Mouse (Mus musculus) megakaryocyte, adult 5-6 weeks (primary cell): ENCODE data around the gene Mesd. TPM values are rescaled to one million over a fixed set of nuclear protein-coding genes. Genes with fewer than 3 reads are reported as not detected.
"Not testable (repeated sequence)": the region's sequence is repeated elsewhere in the genome, so short reads cannot be mapped to it uniquely, and the experiment has no call there.

Source experiments
- ATAC-seq: 2 replicates; pipeline ENCODE4 v1.8.0; 2016; ENCODE audit warnings: mild to moderate bottlenecking, inconsistent platforms; ENCODE audit not compliant: poor library complexity, severe bottlenecking
- total RNA-seq, 2 experiments: library from RNA; stranded (forward) in 1 of 2; stranded (reverse) in 1 of 2; fragments of 153-499, 151-499 nt in 1 of 2; fragments of 221-1000, 200-1000 nt in 1 of 2; gene quantifications; 2 replicates each; pipeline versions ENCODE4 v1.2.3 to v1.2.4; 2015 to 2017

The Mesd gene
- total RNA-seq, 2 experiments from 2014 or later = 16.9 to 24.3 TPM

DNA sequence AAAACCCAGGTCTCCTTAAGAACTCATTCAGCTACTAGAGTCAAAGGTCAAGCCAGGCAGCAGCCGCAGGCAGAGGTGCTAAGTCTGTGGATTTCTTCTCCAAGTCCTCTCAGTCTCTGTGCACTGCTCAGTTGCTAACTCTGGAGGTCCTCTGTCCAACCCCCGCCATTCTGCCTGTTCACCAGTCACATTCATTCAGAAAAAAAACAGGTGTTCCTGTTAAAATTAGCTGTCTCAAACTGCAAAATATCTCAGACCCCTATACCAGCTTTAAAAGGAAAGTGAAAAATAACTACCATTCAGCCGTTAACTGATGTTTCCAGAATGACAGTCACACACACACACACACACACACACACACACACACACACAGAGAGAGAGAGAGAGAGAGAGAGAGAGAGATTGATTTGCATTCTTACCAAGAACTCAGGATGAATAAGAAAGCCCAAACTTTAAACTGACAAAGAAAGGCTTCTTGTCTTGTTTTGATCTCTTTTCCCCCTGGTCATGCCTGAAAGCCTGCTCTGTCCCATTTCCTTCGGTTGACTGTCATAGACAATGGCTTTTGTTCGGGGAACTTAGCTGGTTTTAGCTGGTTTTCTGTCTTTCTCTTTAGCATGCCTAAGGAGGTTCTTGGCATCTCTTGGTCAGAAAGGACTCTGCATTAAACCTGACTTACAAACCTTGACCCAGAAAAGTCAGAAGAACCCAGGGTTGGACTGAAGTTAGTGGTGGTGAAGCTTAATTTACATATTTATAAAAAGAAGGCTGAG is 5.4 kb upstream of the Mesd start:
- ATAC-seq = no peak

DNA sequence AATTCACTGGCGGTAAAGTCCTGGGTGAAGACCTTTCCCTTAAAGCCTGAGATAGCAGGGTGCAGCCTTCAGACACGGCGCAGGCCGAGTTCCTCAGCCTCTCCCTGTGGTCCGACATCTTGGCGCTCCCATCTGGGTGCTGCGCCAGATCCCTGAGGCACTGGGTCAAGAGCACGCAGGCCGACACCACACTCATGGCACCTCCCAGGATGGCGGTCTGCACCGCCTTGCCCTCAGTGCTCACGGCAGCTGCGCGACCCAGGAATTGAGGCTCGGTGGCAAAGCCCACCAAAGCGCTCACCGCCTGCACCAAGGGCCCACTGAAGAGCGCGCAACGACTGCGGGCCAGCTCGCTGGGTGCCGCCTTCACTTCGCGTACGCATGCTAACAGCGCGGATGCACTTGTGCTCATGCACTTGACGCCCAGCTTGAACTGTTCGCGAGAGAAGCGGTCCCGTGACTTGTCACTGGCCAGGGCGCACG is 2.1 kb upstream of the Mesd start:
- no peak for ATAC-seq

DNA sequence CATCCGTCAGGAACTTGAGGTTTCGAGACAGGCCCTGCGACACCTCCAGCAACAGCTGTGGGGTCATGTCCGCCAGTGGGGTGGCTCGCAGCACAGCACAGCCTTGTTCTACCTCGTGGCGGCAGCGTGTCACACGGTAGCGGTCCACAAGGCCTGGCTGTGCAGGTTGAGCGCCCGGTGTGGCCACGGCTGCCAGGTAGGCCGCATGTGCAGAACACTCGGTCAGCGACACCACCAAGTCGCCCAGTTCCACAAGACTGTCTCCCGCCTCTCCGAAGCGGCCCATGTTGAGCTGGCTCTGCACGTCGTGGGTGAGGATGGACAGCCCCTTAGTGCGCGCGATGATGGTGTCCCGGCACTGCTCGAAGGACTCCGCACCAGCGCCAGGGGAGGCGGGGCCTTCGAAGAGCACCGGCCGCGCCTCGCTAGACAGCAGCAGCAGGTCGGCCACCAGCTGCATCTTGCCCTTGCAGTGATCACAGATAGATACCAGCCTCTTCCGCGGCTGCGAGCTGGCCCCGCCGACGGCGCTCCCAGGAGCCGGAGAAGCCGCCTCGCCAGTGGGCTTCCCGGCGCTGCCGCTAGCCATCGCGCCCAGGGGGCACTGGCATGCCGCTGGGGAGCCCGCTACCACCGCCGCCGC is 1.5 kb upstream of the Mesd start:
- 0 out of 2 replicates have a peak, but pooled peaks have one; percentile 7 for ATAC-seq

DNA sequence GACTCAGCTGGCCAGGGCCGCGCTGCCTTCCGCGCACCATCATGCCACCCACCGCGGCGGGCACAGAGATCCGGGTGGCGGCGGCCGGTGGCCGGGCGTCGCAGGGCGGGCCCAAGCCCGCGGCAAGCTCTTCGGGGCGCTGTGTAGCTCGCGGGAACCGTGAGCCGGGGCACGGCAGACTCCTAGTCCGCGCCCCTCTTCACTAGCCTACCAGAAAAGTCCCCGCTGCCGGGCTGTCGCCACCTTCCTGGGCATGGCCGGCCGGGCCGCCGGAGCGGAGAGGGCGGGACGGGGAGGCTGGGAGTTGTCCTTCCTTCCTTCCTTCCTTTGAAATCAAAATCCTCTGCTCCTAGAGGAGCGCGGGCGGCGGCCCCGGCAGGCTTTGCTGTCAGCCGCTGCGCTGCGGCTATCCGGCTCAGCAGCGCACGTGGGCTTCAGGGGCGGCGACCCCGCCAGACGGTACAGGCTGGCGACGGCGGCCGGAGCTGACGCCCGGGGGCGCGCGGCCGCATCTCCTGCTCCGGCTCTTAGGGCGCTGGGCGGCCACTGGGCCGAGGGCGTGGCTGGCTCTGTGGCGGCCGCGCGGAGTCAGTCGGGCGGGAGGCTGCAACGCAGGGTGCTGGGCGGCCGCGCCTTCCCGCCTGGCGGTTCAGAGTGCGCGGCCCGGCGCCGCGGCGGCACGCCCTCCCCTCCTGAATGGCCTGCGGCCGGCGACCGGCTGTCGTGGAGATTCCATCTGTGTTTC is 818 bp upstream of the Mesd start:
- ATAC-seq = peak; percentile 64

DNA sequence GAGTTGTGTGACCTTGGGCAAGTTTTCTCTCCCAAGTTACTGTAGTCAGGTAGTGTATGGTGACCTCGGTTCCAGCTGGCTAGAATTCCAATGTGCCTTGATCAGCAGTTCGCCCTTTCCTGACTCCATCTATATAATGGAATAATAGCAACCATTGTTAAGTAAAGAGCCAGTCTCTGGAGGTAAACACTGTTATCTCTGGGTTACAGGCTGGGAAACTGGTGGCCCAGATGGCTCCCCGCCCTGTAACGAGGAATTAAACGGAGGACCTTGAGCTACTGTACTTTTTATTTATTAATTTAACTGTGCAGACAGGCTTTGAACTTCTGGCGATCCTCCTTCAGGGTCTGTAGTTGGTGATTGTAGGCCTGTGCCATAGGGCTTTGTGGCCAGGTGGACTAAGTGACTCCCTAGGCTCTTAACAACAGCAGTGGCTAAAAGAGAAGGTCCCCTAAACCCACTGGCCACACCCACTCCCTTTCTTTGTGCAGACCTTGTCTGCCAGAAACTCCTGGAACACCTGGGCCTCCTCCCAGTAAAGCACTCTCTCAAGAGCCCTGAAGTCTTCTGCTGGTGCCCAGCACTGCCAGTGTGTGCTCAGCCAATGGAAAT is 761 bp downstream of the Mesd start:
- no peak for ATAC-seq

DNA sequence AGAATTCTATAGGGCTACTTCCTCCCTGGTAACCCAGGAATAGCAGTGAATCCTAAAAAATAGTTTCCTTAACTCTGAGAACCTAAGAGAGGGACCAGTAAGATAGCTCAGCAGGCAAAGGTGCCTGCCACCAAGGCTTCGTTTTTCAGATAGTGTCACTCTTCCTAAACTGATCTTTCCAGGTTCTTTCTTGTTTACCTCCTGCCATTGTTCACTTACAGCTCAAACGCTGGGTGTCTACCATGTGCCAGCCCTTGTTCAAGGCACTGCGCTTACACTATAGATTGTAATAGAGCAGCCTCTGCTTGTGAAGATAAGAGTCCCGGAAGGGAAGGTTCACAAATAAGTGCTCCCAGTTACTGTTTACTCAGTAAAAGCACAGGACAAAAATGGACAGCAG is 1.6 kb downstream of the Mesd start:
- ATAC-seq = no peak

DNA sequence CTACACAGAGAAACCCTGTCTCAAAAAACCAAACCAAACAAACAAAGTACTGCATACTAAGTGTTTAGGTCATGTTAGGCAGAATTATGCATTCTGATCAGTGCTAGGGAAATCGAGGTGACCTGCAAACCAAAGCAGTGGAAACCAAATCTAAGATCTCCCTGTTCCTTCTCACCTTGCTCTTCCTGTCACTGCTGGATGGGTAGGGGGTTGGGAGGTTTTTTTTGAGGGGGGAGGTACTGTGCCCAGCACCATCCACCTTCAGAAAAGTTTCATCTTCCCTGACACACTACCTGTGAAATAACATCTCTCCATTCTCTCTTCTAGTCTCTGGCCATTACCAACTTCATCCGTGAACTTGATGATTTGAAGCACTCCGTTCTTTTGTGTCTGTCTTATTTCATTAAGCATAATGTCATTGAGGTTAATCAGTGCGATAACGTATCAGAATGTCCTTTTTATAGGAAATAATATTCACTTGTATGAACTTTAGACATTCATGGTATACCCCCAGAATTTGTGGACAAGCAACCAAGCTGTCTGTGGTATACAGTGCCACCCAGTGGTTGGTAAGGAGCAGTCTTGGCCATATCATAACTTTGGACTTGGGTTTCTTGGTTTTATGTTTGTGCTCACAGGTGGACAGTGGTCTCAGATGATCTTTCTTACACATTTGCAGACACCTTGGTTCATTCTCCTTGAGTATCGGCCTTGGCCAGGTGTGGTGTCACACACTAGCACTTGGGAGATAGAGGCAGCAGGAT is 2.3 kb downstream of the Mesd start:
- ATAC-seq = no peak

DNA sequence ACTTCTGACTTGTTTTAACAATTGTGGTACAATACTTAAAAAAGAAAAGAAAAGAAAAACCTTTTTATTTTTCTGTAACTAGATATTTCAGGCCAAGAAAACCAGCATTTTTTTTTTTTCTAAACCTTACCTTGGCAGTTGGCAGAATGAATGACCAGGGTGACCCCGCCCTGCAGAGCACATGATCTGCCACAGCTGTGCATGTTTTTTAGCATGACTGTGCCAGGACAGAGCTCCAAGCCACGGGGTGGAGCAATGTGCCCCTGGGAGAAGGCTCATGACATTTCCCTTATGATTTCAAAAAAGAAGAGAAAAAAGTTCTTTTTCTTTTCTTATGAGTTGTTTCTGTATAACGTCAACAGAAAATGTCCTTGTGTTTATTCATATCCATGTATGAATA is 5.1 kb downstream of the Mesd start:
- no peak for ATAC-seq

DNA sequence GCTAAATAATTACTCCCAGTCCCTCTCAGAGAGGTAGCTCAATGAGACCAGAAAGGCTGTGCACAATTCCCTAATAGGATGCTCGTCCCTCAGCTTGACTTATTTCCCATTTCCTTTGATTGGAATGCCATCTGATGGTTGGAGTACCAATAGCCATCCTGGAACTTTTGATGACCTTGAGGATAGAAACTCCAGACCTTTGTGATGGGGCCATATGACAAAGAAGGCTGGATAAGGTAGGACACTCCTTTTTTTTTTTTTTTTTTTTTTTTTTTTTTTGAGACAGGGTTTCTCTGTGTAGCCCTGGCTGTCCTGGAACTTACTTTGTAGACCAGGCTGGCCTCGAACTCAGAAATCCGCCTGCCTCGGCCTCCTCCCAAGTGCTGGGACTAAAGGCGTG is 5.7 kb downstream of the Mesd start:
- not testable (repeated sequence) for ATAC-seq

DNA sequence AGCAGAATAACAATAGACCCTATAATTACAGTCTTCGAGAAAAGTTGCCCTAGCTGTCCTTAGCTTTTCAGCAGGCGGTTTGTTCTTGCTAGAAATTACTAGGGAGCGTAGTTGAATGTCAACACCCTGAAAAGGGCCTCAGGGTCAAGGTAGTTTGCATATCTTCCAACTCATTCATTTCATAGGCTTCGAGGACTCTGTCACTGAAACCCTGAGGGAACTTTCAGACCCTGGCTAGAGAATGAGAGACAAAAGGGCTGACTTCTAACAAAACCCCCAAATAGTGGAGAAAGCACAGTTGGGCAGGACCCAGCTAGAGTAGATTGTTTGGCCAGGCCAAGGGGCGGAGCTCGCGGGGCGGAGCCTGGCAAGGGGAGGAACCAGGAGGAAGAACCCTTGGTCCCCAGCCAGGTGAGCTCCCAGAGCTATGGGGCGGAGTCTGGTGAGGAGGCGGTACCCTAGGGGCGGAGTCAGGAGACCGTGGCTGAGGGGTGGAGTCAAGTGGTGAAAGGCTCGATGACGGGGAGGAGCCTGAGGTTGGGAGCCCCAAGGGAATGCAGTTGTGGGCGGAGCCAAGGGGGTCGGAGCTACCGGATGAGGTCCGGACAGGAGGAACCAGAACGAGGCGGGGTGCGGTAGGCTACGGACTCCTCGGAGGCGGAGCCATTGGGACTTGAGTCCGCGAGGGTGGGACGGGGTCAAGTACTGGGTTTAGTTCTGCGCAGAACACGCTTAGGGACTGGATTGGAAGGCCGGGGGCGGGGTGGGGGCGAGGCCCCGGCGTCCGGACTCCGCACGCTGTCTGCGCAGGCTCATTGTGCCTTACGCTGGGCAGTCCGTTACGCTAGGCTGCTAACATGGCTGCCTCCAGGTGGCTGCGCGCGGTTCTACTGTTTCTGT is 7.4 kb downstream of the Mesd start:
- ATAC-seq = peak; percentile 89

DNA sequence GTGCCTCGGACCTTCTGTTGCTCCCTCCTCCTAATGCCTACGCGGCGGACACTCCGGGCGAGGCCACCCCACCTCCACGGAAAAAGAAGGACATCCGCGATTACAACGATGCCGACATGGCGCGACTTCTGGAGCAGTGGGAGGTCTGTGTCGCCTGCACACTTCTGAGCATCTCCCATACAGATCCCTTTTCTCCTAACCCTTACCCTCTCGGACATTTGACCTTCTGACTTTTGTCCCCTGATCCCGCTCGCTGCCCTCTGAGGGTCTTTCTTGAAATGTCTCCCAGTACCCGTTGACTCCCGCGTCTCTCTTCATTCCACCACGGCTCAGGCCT is 8.0 kb downstream of the Mesd start:
- ATAC-seq = 0 out of 2 replicates have a peak, but pooled peaks have one; percentile 1

DNA sequence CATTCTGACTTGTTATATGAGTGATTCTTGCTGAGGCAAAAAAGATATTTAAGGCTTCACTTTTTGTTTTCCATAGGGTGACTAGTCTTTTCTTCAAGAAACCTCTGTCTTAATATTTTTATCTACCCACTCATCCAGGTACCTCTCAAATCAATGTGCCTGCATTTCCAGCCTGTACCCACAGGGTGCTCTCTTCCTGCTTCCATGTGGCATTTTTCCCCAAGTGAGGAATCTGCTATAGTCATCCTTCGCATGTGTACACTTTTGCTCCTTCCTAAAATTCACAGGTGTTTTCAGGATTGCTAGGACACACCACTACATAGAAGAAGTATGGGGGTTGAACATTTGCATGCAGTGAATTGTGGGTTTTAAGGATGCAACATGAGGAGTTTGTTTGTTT is 10.1 kb downstream of the Mesd start:
- no peak for ATAC-seq

DNA sequence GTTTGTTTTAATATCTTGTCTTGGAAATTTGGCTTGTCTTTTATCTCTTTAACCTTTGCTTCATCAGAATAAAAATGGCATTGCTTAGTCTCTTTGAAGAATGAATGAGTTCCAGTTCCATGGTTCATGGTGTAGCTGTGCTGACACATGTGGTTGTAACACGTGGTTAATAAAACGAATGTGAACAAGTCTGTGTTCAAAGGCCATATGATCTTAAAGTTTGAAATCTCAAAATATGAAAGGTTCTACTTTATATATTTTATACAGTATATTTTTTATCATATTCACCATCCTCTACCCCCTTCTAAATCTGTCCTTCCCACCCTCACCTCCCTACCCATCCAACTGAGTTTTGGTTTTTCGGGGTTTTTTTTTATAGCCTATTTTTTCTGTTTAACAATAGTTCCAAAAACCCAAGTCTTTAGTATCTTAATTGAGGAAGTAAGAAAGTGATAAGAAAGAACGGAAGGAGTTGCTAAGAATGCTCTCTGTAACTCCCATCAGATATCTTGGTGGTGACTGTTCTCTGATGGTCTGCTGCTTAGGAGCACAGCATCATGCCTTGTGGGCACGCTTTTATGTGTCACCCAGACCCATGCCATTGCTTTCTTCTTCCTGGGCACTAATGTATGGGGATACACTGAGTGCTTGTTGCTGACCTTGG is 11.9 kb downstream of the Mesd start:
- ATAC-seq = no peak

DNA sequence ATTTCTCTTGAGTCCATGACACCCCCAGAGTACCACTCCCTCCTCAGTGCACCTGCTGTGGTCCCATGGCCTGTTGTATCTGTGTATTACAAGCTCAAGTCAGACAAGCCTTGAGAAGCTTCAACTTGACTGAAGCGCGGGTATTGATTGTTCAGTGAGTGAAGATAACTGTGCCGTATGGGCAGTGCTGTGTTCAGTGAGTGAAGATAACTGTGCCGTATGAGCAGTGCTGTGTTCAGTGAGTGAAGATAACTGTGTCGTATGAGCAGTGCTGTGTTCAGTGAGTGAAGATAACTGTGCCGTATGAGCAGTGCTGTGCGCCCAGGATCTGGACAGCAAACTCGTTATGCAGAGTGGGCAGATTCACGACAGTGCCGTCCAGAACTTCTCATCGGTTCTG is 14.0 kb downstream of the Mesd start:
- ATAC-seq = peak; percentile 26; the same call in 1 of the 2 replicates

DNA sequence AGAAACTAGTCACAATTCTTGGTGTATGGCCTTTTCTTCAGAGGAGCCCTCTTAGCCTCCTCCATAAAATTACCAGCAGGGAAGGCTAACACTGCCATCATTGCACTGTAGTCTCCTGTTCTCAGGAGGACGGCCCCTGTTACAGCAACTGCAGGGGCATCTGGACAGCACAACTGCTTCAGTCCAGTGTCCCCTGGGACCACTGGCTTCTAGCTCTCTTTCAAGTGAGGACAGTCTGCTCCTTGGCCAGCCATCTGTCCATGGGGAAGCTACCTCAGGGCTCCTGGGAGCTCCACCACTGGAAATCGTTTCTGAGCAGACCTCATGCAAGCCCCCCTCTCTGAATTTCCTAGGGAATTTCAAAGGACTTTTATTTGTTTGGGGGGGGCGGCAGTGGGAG is 16.3 kb downstream of the Mesd start:
- ATAC-seq = no peak

DNA sequence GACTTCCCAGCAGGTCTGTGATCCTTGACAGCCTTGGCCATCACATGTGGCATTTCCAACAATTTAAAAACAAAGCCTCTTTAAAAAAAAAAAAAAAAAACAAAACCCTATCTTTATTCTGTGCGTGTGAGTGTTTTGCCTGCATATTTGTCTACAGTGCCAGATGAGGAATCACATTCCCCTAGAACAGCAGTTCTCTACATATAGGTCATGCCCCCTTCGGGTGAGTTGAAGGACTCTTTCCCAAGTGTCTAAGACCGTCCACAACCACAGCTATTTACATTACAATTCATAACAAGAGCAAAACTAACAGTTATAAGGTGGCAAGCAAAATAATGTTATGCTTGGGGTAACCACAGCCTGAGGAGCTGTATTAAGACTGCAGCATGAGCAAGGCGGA is 17.2 kb downstream of the Mesd start:
- ATAC-seq = no peak

DNA sequence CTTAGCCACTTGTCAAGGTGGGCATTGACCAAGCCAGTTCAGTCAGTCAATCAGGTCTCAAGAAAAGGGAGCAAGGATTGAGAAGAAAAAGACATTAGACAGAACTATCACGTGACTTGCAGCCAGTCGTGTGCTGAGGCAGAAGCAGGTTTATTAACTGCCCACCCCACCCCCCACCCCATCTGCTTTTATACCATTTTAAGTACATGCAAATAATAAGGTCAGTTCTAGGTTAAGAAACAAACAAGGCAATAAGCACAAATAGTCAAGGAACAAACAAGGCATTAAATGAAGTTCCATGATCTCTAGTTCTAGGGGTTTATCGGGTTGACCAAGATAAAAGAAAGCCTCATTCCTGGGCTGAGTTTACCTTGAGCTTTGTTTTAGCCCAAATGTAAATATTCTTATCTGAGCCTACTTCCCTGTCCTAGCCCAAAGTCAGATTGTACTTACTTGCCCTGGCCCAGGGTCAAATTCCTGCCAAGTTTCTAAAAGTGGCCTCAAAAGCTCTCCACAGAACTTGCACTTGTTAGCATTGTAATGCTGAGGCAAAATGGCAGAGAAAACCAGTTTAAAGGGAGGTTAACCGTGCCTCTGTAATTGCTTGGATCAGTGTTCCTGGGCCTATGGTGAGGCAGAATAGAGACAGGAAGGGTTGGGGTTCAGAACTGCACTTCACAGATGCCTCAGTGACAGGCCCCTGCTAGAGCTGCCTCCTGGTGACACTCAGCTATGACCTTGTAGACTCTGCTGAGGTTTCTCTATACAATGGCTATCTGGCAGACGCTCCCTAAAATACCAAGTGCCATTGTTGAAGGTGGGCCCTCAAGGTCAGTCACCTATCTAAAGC is 18.3 kb downstream of the Mesd start:
- no peak for ATAC-seq

DNA sequence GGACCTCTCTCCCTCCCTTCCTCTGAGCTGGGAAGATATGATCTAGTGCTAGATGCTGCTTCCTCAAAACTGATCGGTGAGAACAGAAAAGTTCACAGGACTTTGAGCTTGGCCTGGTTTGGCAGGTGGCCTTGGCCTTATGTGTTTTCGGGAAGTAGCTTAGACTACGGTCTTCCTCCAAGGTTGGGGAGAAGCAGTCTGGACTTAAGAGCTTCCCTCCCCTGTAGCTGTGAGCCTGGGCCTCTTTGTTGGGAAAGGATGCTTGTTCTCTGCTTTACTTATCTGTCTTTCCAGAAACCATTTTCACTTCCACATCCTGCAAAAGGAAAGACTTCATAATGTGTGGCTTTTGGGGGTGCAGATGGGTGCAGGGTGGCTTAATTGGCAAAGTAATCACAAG is 20.6 kb downstream of the Mesd start:
- peak; percentile 21 for ATAC-seq
